Mouse (Mus musculus) heart, postnatal 0 days (tissue): ENCODE measurements around the gene Sema6c.

ENCODE experiments used
- CTCF ChIP-seq: IDR thresholded peaks from 2 replicates; pipeline ENCODE4 v1.5.1; 2016; ENCODE audit warnings: antibody characterized with exemption, control low read depth, low read depth
- EP300 ChIP-seq: IDR thresholded peaks from 2 replicates; pipeline ENCODE4 v1.6.1; 2016; ENCODE audit warnings: antibody characterized with exemption, low read depth

DNA sequence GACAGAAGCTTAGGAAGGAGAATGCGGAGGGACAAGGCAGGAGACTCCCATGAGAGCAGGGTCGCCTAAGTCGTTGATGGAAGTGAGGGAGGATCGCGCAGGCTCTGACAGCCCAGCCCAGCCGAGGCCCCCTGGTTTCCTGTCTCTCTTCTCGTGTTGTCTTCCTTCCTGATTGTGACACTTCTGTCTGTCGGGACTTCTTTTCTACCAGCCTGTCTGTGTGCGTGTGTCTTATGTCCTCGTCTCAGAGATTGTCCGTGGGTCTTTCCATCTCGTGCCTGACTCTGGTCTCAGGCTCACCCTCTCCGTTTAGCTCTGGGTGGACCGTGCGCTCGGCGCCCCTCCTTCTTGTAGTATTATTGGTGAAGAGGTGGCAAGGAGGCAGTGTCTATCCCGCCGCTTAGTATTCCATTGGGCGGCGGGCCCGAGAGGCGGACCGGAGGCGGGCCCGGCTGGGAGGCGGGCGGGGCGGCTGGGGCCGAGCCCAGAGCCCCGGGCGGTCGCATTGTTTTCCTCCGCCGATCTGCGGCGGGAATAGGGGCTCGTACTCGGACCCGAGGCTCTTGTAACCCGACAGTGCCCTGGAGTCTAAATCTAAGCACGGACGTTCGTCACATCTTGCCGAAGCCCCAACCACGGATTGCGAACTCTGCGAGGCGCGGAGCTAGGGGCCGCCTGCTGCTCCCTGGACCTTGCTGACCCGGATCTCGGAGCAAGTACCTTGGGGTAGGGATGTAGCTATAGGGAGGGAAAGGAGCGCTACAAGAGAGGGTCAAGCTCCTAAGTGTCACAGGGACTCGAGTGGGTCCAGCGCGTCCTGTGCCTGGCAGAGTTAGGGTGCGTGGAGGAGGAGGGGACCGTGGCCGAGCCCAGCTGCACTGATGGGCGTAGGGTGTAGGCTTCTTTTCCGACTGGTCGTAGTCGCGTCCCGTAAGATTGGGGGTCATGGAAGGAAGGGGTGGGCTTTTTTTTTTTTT is at the start of gene Sema6c:
- TF ChIP-seq EP300, result no peak
- TF ChIP-seq CTCF, result no peak
